Mouse (Mus musculus) spleen, postnatal 4 days (tissue): ENCODE results near the gene Hipk1.

Experiments used
- DNase-seq, 2 experiments: peaks; one replicate each; pipeline ENCODE4 v3.0.0; 2022; ENCODE audit warnings: low spot score in 2 of 2

Gene Hipk1

DNA sequence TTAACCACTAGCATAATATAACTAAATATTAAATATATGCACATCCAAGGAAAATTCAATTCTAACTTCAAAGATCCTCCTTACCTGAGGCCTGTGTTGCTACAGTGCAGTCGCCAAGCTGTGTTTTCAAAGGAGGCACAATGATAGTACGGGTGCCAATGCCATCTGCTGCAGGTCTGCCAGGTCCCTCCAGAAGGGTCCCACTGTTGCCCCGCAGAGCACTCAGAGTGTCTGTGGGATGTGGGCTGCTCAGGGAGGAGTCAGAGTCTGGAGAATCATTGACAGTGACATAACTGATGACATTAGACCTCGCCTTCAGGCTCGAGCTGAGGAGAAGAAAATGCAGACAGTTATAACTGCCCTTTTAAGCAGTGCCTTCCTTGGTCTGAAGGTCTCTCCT is 44.7 kb downstream of the Hipk1 start:
- DNase-seq: no peak

GRCm38 (mm10) chr3:103745001-103745770 is 46.2 kb downstream of the Hipk1 start:
- DNase-seq: peak in 1 of 2 experiments; percentile 60

- no peak for DNase-seq
Measured at GRCm38 (mm10) chr3:103743208-103743607, 48.2 kb downstream of the Hipk1 start.

DNA sequence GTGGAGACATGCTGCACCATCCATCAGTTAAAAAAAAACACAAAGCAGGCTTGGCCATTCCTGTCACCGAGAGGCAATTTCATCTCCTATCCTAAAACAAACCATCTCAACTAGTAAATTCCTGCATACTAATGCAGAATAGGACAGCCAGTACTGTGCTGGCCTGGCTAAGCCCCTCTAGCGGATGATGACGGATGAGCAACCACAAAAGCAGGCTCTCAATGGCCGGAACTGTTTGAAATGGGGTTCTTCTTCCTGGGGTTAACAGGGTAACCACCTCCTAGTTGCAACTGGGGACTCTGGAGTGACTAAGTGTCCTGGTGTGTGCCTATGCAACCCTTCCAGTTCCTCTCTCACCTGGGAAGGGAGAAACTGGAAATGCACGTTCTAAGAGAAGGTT is 51.0 kb downstream of the Hipk1 start:
- peak in 1 of 2 experiments; percentile 48 for DNase-seq

GRCm38 (mm10) chr3:103739329-103739728 is 52.0 kb downstream of the Hipk1 start, which contains the start of gene Gm10964:
Gene Gm10964, plus strand, starts transcription at chr3:103739366.
- DNase-seq: no peak

DNA sequence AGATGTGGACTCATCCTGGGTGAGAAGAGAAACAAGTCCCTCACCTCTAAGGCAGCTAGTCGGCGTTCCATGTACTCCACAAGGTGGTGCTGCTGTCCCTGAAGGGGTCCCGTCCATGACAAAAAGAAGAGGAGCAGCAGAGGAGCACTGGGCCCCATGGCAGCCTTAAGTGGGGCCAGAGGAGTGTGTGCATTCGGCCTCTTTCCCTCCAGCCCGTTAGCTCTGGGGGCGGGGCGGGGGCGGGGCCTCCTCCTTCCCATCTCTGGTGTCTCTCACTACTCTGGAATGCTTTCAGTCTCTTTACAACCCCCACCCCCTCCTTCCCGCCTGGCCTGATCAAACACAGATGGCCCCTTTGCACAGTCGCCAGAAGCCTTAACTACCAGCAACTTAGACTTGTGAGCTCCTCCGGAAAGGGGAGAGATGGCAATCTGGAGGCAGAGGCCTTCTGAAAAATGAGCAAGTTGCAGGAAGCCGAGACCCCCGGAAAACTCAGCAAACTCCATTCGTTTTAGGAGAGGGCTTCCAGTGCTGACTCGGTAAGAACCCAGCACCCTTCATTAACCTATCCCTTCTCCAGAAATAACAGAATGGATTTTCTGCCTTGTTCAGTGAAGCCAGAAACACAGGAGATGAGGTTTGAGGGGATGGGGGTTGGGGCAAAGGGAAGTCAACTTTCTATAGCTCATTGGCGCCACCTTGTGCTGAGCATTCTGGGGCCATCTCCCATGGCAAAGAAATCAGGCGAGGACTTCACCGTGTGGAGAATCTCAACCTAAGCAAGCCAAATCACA is 53.4 kb downstream of the Hipk1 start, which contains the start of gene Olfml3:
TSS of gene Olfml3 (minus strand) at position 224 of the 794 bp plus-strand sequence.
- peak; percentile 80 to 92 for DNase-seq

DNA sequence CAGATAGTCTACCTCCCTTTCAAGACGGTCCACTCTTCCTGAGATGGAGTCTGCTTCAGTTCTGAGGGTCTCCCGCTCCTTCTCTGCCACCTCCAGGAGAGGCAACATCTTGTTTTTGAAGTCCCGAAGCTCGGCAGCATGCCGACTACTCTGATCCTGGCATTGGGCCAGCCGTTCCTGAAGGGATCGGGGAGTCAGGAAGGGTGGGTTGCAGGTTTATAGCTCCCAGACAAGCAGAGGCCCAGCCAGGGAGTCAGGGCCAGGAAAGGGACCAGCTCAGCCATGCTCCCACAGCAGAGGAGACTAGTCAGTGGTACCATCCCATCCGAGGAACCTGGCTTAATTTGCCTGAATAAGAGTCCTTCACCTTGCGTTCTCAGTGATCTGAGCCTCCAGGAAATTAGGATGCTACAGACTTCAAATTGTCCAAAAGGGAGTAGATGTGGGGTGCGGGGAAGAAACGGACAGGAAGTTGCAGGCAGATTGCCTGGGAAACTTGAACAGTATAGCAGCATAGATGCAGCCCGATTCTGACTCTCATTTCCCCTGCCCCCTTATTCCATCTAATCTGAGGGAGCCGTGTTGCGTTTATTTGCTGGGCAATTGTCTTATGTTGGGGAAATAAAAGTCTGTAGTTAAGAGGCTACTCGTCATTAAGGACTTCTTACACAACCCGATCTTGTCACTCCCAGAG is 54.2 kb downstream of the Hipk1 start:
- no peak for DNase-seq

GRCm38 (mm10) chr3:103735776-103736600 is 55.4 kb downstream of the Hipk1 start:
- peak in 1 of 2 experiments; percentile 58 for DNase-seq

GRCm38 (mm10) chr3:103734696-103735519 is 56.5 kb downstream of the Hipk1 start:
- peak in 1 of 2 experiments; percentile 59 for DNase-seq

DNA sequence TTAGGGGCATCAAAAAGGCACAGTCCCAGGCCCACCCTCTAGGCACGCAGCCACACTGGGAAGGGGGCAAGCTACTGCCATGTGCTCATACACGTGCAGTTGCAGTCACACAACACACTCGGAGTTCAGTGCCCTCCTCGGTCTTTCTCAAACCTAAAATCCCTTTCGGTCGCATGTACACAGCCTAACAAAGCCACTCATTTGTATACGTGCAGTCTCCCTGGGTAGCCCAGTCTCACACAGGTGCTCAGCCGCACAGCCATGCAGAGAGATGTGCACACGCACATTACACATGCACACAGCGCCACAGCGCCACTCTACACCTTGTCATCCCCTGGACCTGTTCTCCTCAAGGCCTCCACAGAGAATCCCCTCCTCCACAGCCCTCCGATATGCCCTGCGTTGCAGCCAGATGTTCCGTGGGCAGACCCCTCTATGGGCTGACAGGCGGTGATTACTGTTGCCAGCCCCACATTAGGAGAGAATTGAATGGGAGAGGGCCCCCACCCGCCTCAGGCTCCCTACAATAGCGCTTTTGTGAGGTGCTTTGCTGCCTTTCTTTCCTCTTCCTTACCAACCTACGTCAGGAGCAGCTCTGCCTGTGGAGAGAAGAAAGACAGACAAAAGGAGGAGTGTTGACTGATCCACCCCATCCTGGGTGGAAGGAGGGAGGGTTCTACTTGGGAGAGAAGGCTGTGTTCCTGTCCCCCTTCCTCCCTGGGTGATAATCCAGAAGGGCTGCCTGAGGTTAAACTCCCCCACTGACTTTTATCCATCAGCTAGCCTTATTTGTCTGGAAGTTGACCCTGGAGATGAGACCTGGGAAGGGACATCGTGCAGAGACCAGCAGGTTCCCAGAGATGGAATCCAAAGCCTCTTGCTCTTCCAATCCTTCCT is 57.3 kb downstream of the Hipk1 start:
- peak in 1 of 2 experiments; percentile 57 for DNase-seq

DNA sequence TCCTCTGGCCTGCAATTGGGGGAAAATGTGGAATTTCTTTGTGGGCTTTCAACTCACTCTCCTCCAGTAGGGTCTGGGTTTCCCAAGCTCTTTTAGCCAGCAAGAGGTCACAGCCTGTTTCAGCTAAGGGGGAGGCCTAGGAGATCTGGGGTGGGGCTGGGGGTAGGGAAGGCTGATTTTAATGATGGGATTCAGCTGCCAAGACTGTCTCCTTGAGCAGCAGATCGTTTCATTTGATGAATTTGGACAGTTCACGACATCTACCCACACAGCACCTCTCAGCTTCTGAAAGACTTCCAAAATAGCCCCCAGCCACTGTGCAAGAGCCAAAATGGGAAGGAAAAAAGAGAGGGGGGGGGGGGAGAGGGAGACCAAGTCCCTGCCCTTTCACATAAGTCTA is 58.2 kb downstream of the Hipk1 start:
- no peak for DNase-seq

- DNase-seq: no peak
Measured at GRCm38 (mm10) chr3:103732116-103732515, 59.2 kb downstream of the Hipk1 start.

DNA sequence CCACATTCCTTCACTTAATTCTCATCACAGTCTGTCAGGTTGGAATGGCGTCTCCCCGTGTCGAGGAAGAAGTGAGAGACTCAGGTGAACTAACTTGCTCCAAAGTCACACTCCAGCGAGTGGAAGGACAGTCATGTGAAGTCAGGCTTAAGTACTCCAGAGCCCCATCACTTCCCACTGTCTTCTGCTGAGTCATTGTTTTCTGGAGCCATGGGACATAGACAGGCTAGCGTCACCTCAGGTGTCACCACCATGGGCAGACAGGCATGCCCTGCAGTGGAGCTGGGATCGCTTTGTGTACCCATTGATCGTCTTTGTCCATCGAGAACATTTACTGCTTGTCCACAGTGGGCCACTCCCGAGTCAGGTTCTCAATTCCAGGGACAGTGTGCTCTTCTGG is 61.5 kb downstream of the Hipk1 start:
- no peak for DNase-seq

DNA sequence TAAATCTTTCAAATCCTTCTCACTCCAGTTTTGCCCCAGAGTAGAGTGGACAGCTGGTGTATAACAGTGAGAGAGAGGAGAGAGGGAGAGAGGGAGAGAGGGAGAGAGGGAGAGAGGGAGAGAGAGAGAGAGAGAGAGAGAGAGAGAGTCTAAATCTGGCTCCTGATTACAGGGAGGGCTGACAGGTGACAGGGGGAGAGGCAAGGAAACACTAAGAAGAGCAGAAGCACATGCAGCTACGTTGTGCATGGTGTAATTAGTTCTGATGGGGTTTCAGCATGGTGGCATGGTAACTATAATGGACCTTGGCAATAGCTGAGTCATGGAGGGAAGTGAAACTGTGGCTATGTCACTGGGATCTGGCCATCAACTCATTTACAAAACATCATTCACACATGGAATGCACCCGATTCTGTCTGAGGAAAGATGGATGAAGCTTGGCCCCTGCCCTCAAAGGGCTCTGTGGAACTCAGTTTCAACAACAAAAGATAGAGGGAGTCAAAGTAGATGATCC is 63.5 kb downstream of the Hipk1 start:
- no peak for DNase-seq

DNA sequence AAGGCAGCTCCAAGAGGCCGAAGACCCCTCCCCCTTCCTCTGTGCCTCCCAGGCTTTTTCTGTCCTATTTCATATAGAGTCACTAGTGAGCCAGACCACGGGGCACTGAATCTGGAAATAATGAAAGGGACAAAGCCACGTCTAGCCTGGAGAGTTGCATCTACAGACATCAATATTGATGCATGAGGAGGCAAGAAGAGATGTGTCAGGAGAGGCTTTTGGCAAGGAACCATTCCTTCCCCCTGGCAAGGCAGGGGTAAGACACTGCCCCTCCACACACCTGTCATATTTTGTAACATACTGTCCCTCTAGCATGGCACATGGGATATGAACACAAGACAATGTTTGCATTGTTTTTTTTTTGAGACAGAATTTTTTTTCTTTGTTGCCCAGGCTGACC is 64.7 kb downstream of the Hipk1 start:
- no peak for DNase-seq

DNA sequence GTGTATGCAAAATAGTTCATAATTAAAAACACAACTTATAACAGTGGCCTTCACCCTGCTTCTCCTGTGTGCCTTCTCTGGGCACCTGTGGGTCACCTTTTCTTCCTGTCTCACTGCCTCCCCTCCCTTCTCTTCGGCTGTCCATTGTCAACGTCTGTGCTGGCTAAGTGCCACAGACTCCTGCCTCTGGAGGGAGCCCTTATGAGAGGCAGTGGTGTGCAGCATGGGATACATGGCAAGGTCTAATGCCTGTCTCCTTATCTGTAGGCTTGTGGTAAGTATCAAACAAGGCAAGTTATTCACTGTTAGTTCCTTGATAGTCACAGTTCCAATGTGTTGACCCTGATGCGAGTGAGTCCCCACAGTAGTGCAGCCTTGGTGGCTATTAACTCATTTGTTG is 67.2 kb downstream of the Hipk1 start:
- DNase-seq: peak; percentile 43 to 64

- DNase-seq: peak; percentile 10 to 41
Measured at GRCm38 (mm10) chr3:103718728-103719127, 72.6 kb downstream of the Hipk1 start.

GRCm38 (mm10) chr3:103716774-103717760 is 74.3 kb downstream of the Hipk1 start:
- DNase-seq: peak; percentile 7 to 55
